Mouse (Mus musculus) left cerebral cortex, postnatal 4 days (tissue): ENCODE results near the gene Thegl. TPM values are rescaled to one million over a fixed set of nuclear protein-coding genes. Genes with fewer than 3 reads are reported as not detected.
A peak's percentile ranks its signal among the peaks of the same experiment; 100 is the strongest.
"Not testable (repeated sequence)": the region's sequence is repeated elsewhere in the genome, so short reads cannot be mapped to it uniquely, and the experiment has no call there.

ENCODE experiments used
- DNase-seq: peaks from one replicate; pipeline ENCODE4 v3.0.0-alpha.2; 2022
- intact Hi-C: fragments of 180-260 bp; cut with DNase I; formaldehyde crosslinking; loops from one replicate; pipeline ENCODE4 v1.15.1; 2025
- total RNA-seq, 2 experiments: library from RNA; stranded (reverse); gene quantifications; 2 replicates each; pipeline ENCODE4 v1.2.3; 2021

Gene Thegl
- total RNA-seq, 2 experiments from 2014 or later = 2.7 to 3.3 TPM

GRCm38 (mm10) chr5:77092531-77092930 lies 76.7 kb downstream of the Thegl start:
- intact Hi-C loops = no loop called here
- no peak for DNase-seq

DNA sequence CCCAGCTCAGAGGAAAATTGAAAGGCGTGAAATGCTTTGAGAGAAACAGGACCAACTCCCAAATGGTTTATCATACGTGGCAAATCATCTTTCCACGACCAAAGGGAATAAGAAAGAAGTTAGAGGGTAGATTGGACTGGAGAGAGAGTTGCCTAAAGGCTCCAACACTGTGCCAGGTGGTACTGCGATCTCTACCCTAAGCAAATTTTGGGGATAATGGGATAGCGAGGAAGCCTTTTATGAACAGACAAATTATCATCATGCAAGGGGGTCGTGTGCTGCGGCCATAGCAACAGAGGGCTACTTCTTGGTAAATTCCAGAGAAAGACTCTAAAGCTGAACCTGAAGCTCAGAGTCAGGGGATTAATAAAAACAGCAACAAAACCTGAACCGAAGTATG lies 78.1 kb downstream of the Thegl start:
- no peak for DNase-seq
- intact Hi-C loops = no loop called here

DNA sequence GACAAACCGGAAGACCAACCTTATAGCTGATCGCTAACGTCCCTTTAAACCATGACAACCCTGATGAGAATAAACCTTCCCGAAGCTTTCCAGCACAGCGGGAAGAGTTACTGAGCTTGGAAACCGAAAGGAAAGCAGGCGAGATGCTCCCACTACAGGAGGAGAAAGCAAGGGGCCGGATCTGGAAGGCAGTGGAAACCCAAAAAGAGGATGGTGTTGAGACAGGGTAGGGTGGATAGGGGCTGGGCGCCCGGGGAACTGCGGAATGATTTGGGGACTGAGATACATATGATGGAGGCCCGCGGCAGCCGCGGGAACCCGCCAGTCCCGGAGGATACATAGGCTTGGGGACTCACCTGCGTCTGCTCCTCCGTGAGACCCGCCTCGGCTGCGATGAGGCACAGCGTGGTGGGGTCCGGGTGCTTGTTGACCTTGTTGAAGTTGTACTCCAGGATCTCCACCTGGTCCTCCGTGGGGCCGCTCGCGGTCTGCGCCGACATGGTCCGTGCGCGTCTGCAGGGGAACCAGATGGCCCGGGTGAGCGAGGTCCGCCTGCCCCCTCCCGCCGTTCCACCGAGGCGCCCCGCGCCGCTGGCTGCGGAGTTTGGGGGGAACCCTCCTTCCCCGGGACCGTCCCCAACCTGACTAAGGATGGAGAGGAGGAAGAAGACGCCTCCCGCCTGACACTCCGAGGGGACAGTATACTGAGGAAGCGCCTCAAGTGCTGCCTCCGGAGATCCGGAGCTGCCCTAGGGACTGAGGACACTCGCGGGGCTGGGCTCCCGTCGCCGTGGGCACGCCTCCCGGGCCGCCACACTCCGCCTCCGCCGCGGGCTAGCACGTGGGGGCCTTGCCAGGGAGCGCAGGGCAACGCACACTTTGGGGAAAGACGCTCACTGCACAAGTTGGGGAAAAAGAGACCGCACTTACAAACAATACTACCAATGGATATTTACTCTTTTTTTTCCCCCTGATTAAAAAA lies 79.0 kb downstream of the Thegl start:
- peak; percentile 70 for DNase-seq
- intact Hi-C loops = no loop called here

DNA sequence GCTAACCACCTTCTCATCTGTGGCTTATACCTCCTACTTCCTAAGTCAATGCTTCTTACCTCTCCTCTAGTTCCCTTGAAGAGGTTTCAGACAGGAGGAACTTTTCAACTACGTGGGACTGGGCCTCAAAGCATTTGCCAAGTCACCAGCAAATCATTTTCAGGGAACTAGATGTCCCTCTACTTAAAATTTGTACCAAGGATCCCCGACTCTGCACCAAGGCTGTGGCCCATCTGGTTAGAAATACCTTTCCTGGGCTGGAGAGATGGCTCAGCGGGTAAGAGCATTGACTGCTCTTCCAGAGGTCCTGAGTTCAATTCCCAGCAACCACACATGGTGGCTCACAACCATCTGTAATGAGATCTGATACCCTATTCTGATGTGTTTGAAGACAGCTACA lies 80.4 kb downstream of the Thegl start:
- intact Hi-C loops, DNase-seq: not testable (repeated sequence)

- no peak for DNase-seq
- intact Hi-C loops = no loop called here
Observed at GRCm38 (mm10) chr5:77097686-77098085, 81.9 kb downstream of the Thegl start.

GRCm38 (mm10) chr5:77098874-77099273 lies 83.1 kb downstream of the Thegl start:
- intact Hi-C loops = no loop called here
- no peak for DNase-seq

- DNase-seq = no peak
- intact Hi-C loops = no loop called here
Observed at GRCm38 (mm10) chr5:77099317-77099996, 83.6 kb downstream of the Thegl start.

GRCm38 (mm10) chr5:77099997-77100380 lies 84.2 kb downstream of the Thegl start:
- no peak for DNase-seq
- intact Hi-C loops = no loop called here

GRCm38 (mm10) chr5:77100691-77101090 lies 84.9 kb downstream of the Thegl start:
- DNase-seq = no peak
- intact Hi-C loops = no loop called here

DNA sequence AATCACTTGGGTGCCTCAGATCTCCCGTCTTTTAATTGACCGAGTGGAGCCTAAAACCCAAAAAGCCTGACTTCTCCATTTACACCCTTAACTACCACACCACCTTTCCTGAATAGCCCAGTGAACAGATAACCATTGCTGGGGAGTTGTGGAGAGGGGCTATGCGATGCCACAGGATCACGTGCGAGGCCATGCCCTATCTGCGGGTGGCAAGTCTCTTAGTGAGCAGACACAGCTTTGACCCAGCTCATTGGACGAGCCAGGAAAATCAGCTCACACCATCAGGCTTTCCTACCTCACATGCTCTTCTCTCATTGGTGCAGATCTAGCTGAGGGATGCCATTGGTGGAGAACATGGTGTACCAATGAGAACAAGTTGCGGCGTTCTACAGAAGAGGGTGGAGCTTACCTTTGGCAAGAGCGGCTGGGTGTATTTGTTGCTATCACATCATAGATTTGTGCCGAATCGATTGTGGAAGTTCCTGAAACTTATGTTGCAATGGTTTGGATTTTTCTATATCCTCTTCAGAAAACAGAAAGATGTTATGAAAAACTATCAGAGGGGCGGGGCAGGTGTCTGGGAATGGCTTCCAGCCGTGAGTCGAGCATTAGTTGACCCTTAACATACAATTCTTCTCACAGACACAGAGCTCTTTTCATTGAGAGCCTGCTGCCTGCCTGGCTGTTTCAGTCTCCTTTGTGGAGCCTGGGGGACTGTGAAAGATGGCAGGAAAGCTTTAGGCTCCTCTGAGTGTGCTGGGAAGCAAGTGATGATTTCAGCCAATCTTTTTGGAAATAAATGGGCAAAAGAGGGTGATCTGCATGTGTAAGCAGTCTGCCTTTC lies 86.9 kb downstream of the Thegl start:
- DNase-seq = no peak
- intact Hi-C loops = no loop called here

DNA sequence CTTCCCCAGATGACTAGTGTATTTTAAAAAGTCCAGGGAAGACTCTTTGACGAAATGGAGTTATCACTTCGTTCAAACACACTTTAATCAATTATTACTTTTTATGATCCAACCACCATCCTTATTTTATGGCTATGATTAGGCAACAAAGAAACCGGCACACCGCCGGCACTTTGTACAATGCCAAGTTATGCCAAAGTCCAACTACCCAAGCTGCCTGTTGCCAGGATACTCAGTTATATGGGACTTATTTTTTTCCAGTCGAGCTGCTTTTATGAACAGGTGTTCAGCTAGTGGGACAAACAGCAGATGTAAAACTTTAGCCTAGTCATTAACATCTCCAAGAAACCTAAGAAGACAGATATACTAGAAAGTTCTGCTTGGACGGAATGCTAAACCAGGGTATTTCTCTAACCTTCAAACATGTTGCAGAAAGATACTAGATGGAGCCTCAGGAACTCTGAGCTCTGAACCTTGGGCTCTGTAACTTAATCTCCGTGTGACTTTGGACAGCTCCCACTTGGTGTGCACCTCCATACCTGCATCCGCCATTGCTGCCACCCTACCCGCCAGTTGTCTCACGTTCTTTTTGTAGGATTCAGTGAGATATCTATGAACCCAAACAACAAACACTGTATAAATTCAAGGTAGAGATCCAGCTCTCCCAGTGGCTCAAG lies 91.5 kb downstream of the Thegl start:
- intact Hi-C loops = no loop called here
- no peak for DNase-seq

- intact Hi-C loops = no loop called here
- no peak for DNase-seq
Observed at GRCm38 (mm10) chr5:77108806-77109205, 93.0 kb downstream of the Thegl start.

DNA sequence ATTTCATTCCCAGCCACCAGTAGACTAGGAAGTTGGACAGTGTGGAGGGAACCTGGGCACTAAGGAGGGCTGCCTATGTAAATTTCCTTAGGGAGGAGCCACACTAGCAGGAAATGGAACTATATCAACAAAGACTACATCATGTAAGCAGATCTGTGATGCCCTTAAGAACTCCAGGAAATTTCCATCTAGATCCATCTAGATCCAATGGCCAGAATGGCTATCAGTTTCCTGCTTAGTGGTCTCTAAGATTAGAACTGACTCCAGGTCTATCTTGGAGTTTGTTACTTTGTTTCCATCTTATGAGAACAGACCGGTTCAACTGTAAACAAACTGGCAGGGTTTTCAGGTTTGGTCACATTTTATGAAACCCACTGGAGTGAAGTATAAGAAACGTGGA lies 94.0 kb downstream of the Thegl start:
- intact Hi-C loops = no loop called here
- DNase-seq = no peak

Other genes with a start within 250 kb of the Thegl start
- gene Aasdh, start 110.5 kb upstream of the Thegl start, total RNA-seq = 10 to 100 TPM; 25.5 to 27.0 TPM
- 100 to 1,000 TPM; 109 to 118 TPM for gene Paics, start 64.7 kb upstream of the Thegl start, total RNA-seq
- 10 to 100 TPM; 19.8 to 22.0 TPM for gene Ppat, start 64.4 kb upstream of the Thegl start, total RNA-seq
- gene Srp72, start 41.3 kb upstream of the Thegl start, total RNA-seq = 100 to 1,000 TPM; 121 to 134 TPM
- under 1 TPM in 1 of 2 experiments, not detected in 1; 0.88 TPM for gene Arl9, start 12.0 kb upstream of the Thegl start, total RNA-seq
- gene Hopx, start 99.1 kb downstream of the Thegl start, total RNA-seq = 10 to 100 TPM; 11.1 to 13.7 TPM
- gene Spink2, start 195.4 kb downstream of the Thegl start, total RNA-seq = not detected
- gene Rest, start 249.5 kb downstream of the Thegl start, total RNA-seq = 1 to 10 TPM; 6.7 to 6.8 TPM